Mouse (Mus musculus) olfactory bulb, adult 2 months (tissue): ENCODE data around the gene Farp2.

Source experiments
- CTCF ChIP-seq: fragments of 200-500 bp; IDR thresholded peaks from 2 replicates; pipeline ENCODE4 v1.5.1; 2012; ENCODE audit warnings: low read depth, mild to moderate bottlenecking, low read length, moderate library complexity; ENCODE audit not compliant: insufficient read depth
- POLR2A ChIP-seq: fragments of 200-500 bp; IDR thresholded peaks from 2 replicates; pipeline ENCODE4 v1.6.1; 2012; ENCODE audit warnings: mild to moderate bottlenecking, low read depth, low read length, moderate library complexity; ENCODE audit not compliant: insufficient read depth

GRCm38 (mm10) chr1:93537227-93537626 is 25.3 kb downstream of the Farp2 start:
- TF ChIP-seq CTCF (no peak), POLR2A (no peak)
